In the genomic region with DNA sequence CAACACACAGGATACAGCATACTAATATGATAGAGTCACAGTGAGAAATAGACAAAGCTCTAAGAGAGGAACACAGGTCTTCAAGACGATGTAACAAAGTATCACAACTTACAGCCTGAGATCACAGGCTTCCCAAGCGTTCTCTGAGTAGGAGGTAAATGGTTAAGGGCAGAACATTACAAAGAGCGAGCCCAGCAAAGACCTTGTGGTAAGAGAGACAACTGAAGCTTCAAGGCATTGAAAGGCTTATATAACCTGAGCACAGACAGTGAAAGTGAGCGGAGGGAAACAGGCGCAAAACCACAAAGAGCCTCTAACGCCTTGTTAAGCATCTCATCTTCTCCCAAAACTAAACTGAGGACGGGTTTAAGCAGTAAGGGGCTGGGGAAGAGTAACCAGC, we compare ENCODE assay signal across 18 mouse cellular contexts. TPM values are rescaled to one million over a fixed set of nuclear protein-coding genes. Genes with fewer than 3 reads are reported as not detected.
DNase-seq lines count a peak whose midpoint lies in the region; ATAC-seq and TF ChIP-seq lines count a peak whose summit lies in the region.
"Had no signal": no experiment of that assay in that cellular context is flagged by ENCODE, and none has a peak within 500 bp of the region (broad histone marks: within the 10 kb centered on the region; RNA-seq: fewer than 3 reads in every experiment).

No protein-coding gene starts in this region.

- H3K4me3 ChIP-seq in left cerebral cortex, adult 2 months = peak overlapping the region; percentile 81
- no peak overlapping the region for H3K4me3 ChIP-seq in neural tube, embryonic 15.5 days (replicated peaks)
- H3K4me3 ChIP-seq: forebrain, embryonic 13.5 days; heart, embryonic 15.5 days had no signal

- intact Hi-C loops in left cerebral cortex, adult 2 months (cut with DNase I) = no loop called here
- intact Hi-C loops in left cerebral cortex, postnatal 10 days (cut with DNase I) = no loop called here
- intact Hi-C loops in heart, postnatal 25 days (cut with DNase I) = no loop called here

- H3K9ac ChIP-seq in neural tube, embryonic 15.5 days (replicated peaks) = no peak overlapping the region
- H3K9ac ChIP-seq: forebrain, embryonic 13.5 days; heart, embryonic 15.5 days; lung, embryonic 14.5 days had no signal

- WGBS in neural tube, embryonic 15.5 days = 86% methylated on average over 7 of the region's 7 CpGs

- no peak for DNase-seq in left cerebral cortex, adult 2 months (ENCODE audit: extremely low spot score in 1 of 2, low spot score in 2 of 2)
- DNase-seq in left cerebral cortex, postnatal 10 days (ENCODE audit: extremely low spot score in 1 of 2, low spot score in 2 of 2) = no peak
- DNase-seq in thymus, postnatal 0 days (ENCODE audit: low spot score) = peak; percentile 29
- DNase-seq in thymus, adult 18-20 months = no peak
- DNase-seq in T-cell, adult 2 months (ENCODE audit: low spot score) = peak; percentile 46
- no peak for DNase-seq in adrenal gland, postnatal 14 days
- DNase-seq in heart, postnatal 25 days (ENCODE audit: low spot score) = no peak
- DNase-seq: adrenal gland, adult 2 months; cerebellum, adult 8-10 months; heart, adult 11 months; lung, embryonic 14.5 days; right cerebral cortex, postnatal 25 days had no signal

- no peaks in the 10 kb centered on the region for H3K36me3 ChIP-seq in neural tube, embryonic 15.5 days
- H3K36me3 ChIP-seq: heart, embryonic 15.5 days had no signal

- no peak for TF ChIP-seq CTCF in left cerebral cortex, adult 2 months (IDR thresholded peaks at IDR 0.05)

- no peaks in the 10 kb centered on the region for H3K27me3 ChIP-seq in neural tube, embryonic 15.5 days (replicated peaks)
- H3K27me3 ChIP-seq: forebrain, embryonic 13.5 days; heart, embryonic 15.5 days had no signal

- ATAC-seq in neural tube, embryonic 15.5 days (ENCODE audit: low FRiP score) = no peak
- ATAC-seq: forebrain, embryonic 13.5 days; inflammation-experienced regulatory T-cells, adult 6 months had no signal

- H3K9me3 ChIP-seq in neural tube, embryonic 15.5 days (replicated peaks) = no peaks in the 10 kb centered on the region
- H3K9me3 ChIP-seq: forebrain, embryonic 13.5 days; G1E; heart, embryonic 15.5 days had no signal

- H3K4me1 ChIP-seq in neural tube, embryonic 15.5 days = peaks cover 28% of the 10 kb centered on the region

- H3K4me2 ChIP-seq in neural tube, embryonic 15.5 days = peak overlapping the region; percentile 66
- H3K4me2 ChIP-seq: forebrain, embryonic 13.5 days; heart, embryonic 15.5 days; lung, embryonic 14.5 days had no signal

- H3K27ac ChIP-seq in left cerebral cortex, adult 2 months = no peak overlapping the region; the same call in 1 of the 2 replicates
- no peak overlapping the region for H3K27ac ChIP-seq in neural tube, embryonic 15.5 days (replicated peaks)
- H3K27ac ChIP-seq: forebrain, embryonic 13.5 days; heart, embryonic 15.5 days; macrophage had no signal

RNA-seq across cellular contexts. Expression of gene Nsf, which starts 2.8 kb away (rescaled TPM):
- 100 to 1,000 TPM; 858 to 979 TPM for total RNA-seq in left cerebral cortex, adult 2 months (2021)
- 100 to 1,000 TPM; 654 to 692 TPM for total RNA-seq in left cerebral cortex, postnatal 10 days (2021)
- polyA plus RNA-seq in thymus, postnatal 0 days (2015; fragmentation: Nextera tagmentation; extraction: Ambion mirVana) = 51.6 and 60.2 TPM in 2 replicates
- polyA plus RNA-seq in neural tube, embryonic 15.5 days (2015; fragmentation: Nextera tagmentation; extraction: Ambion mirVana) = 231 and 244 TPM in 2 replicates
- 109 and 122 TPM in 2 replicates for total RNA-seq in adrenal gland, postnatal 14 days (2021)
- total RNA-seq in heart, postnatal 25 days (2021) = 10 to 100 TPM; 31.3 to 31.9 TPM

RNA-seq across cellular contexts. Expression of gene Arf2, which starts 15.4 kb away (rescaled TPM):
- 10 to 100 TPM; 49.5 to 51.4 TPM for total RNA-seq in left cerebral cortex, adult 2 months (2021)
- total RNA-seq in left cerebral cortex, postnatal 10 days (2021) = 10 to 100 TPM; 86.5 to 93.9 TPM
- polyA plus RNA-seq in thymus, postnatal 0 days (2015; fragmentation: Nextera tagmentation; extraction: Ambion mirVana) = 42.2 and 49.6 TPM in 2 replicates
- polyA plus RNA-seq in neural tube, embryonic 15.5 days (2015; fragmentation: Nextera tagmentation; extraction: Ambion mirVana) = 147 and 171 TPM in 2 replicates
- total RNA-seq in adrenal gland, postnatal 14 days (2021) = 41.1 and 47.7 TPM in 2 replicates
- 10 to 100 TPM; 32.4 to 33.3 TPM for total RNA-seq in heart, postnatal 25 days (2021)

Comparison
In these comparisons a context has a peak if more than half of its experiments do, and no peak if none do; other contexts are left out.
1. DNase-seq: peak in thymus, postnatal 0 days (single experiment) and T-cell, adult 2 months (single experiment); none in left cerebral cortex, adult 2 months (0 of 2), left cerebral cortex, postnatal 10 days (0 of 2), thymus, adult 18-20 months (0 of 2), adrenal gland, postnatal 14 days (single experiment) and heart, postnatal 25 days (single experiment).